Mouse (Mus musculus) neural tube, embryonic 13.5 days (tissue): ENCODE data around the gene Abcb1b. TPM values are rescaled to one million over a fixed set of nuclear protein-coding genes. Genes with fewer than 3 reads are reported as not detected.

ENCODE experiments used
- ATAC-seq: fragments of 200-750 bp; cut with Nextera tagmentation; 2 replicates; pipeline ENCODE4 v1.8.0; 2017; ENCODE audit warnings: low read depth, mild to moderate bottlenecking, moderate TSS enrichment, moderate library complexity
- H3K27ac ChIP-seq: fragments of 300-500 bp; sonication (generic); replicated peaks from 2 replicates; pipeline ENCODE4 v1.5.1; 2015; ENCODE audit warnings: moderate library complexity, mild to moderate bottlenecking, inconsistent platforms
- H3K27me3 ChIP-seq: fragments of 300-500 bp; sonication (generic); 2 replicates; pipeline ENCODE4 v1.6.1; 2015; ENCODE audit warnings: mild to moderate bottlenecking, inconsistent platforms
- H3K36me3 ChIP-seq: fragments of 300-500 bp; sonication (generic); 2 replicates; pipeline ENCODE4 v1.6.1; 2015; ENCODE audit warnings: mild to moderate bottlenecking, inconsistent platforms
- H3K4me1 ChIP-seq: fragments of 300-500 bp; sonication (generic); replicated peaks from 2 replicates; pipeline ENCODE4 v1.6.1; 2015; ENCODE audit warnings: inconsistent platforms
- H3K4me2 ChIP-seq: fragments of 300-500 bp; sonication (generic); 2 replicates; pipeline ENCODE4 v1.6.1; 2015; ENCODE audit warnings: inconsistent platforms, mild to moderate bottlenecking, moderate library complexity
- H3K4me3 ChIP-seq: fragments of 300-500 bp; sonication (generic); 2 replicates; pipeline ENCODE4 v1.5.1; 2015; ENCODE audit warnings: mild to moderate bottlenecking, inconsistent platforms
- H3K9ac ChIP-seq: fragments of 300-500 bp; sonication (generic); 2 replicates; pipeline ENCODE4 v1.6.1; 2015; ENCODE audit warnings: moderate library complexity, mild to moderate bottlenecking, inconsistent platforms
- H3K9me3 ChIP-seq: fragments of 300-500 bp; sonication (generic); 2 replicates; pipeline ENCODE4 v1.6.1; 2016; ENCODE audit warnings: inconsistent platforms
- WGBS: fragments of 180-500 bp; shearing (Covaris S2); methylation state at CpG from one replicate; pipeline ENCODE4 v1.1.7; 2015; 5-methylcytosine and 5-hydroxymethylcytosine counted together
- polyA plus RNA-seq: library from polyadenylated mRNA; unstranded; fragments of >200 nt; fragmentation: Nextera tagmentation; extraction: Ambion mirVana; gene quantifications from 2 replicates; pipeline ENCODE4 v1.2.1, GENCODE M21; 2015

The Abcb1b gene
- polyA plus RNA-seq, 1 experiment from 2014 or later: 0.21 TPM

DNA sequence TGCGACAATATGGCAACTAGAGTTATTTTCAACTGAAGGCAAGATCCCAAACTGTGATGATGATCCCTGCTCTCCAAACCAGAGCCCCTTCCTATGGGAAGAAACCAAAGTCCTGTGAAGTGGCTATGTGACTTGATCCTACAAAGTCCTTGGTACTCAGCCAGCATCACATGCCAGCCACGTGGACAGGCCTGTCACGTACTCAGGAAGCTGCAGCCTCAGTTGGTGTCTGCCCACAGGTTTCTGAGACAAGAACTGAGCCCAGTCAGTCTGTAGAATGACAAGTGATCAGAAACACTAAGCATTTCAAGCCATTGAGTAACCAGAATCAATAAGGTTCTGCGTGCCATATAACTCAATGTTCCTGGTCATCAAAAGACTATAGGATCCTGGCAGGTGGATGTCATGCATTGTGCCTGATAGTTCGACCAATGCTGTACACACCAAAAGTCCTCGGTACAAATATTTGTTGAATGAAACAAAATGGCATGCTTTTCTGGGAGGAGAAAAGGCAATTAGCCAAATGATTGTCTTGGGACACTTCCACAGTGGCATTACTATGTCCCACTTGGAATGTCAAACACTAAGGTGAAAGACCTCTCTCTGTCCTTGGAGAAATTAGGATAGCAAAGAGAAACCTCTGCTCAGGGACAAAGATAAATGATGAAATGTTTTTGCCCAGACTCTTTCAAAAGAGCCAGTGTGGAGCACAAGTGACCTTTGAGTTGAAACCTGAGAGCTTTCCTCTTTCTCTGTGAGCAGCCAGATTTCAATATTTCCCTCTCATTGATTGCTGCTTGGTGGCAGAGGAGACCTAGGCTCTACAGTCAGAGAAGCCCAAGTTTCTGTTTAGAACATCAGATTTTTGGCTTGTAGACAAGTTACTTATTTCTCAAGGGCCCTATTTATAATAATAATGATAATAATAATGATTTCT is 75.3 kb downstream of the Abcb1b start:
- 89% methylated on average over 6 of the region's 6 CpGs for WGBS
- Histone ChIP-seq H3K4me3 (no peak overlapping the region), H3K36me3 (no peaks in the 10 kb centered on the region), H3K4me1 (no peaks in the 10 kb centered on the region), H3K4me2 (no peak overlapping the region), H3K27ac (no peak overlapping the region), H3K9me3 (no peaks in the 10 kb centered on the region), H3K27me3 (no peaks in the 10 kb centered on the region), H3K9ac (no peak overlapping the region)
- no peak for ATAC-seq

DNA sequence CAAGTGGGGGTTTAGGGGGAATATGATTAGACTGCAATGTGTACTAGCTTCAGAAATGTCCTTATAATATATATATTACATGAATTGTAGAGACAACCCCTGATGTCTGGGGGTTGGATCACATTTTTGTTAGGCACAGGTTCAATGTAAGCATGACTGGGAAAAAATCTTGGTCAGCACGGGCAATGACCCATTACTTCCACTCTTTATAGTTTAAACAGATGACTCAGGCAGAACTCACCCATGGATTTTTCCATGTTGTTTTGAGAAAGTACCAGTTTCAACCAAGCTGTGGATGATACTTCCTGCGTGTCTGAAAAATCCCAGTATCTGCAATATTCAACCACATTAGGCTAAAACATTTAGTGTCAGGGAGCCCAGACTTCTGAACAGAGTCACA is 79.1 kb downstream of the Abcb1b start:
- Histone ChIP-seq H3K9ac (no peak overlapping the region), H3K9me3 (no peaks in the 10 kb centered on the region), H3K4me1 (no peaks in the 10 kb centered on the region), H3K36me3 (no peaks in the 10 kb centered on the region), H3K27ac (no peak overlapping the region), H3K4me2 (no peak overlapping the region), H3K4me3 (no peak overlapping the region), H3K27me3 (no peaks in the 10 kb centered on the region)
- no peak for ATAC-seq
- WGBS: 84% methylated on average over 2 of the region's 2 CpGs

DNA sequence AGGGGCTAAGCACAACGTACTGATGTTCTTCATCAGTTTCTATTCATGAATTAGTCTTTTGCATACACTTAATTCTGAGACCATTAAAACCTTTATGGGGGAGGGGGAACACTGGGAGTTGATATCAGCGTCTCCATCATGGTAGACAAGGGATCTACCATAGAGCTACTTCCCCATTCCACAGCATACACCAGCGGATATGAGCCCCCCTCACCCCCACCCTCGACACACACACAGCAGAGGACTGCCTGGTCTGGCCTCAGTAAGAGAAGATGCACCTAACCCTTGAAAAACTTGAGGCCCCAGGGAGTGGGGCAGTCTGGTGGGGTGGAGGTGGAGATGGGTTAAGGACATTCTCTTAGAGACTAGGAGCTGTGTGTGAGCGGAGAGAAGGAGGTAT is 79.9 kb downstream of the Abcb1b start:
- no peak for ATAC-seq
- no peaks in the 10 kb centered on the region for H3K27me3 ChIP-seq
- no peak overlapping the region for H3K4me3 ChIP-seq
- H3K4me2 ChIP-seq: no peak overlapping the region
- 83% methylated on average over 5 of the region's 5 CpGs for WGBS
- no peaks in the 10 kb centered on the region for H3K4me1 ChIP-seq
- H3K9me3 ChIP-seq: no peaks in the 10 kb centered on the region
- no peaks in the 10 kb centered on the region for H3K36me3 ChIP-seq
- no peak overlapping the region for H3K27ac ChIP-seq
- H3K9ac ChIP-seq: no peak overlapping the region

DNA sequence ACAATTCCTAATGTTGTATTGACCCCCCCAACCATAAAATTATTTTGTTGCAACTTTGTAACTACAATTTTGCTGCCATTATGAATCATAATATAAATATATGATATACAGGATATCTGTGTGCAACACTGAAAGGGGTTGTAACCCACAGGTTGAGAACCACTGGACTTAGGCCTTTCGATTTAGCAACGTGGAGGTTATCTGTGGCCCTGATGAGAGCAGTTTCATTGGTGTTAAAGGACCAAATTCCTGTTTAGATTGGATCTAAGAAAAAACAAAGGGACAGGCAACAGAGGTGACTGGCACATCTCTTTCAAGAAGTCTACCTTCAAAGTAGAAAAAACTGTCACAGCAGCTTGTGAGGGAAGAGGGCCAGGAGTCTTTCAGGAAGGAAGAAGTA is 87.9 kb downstream of the Abcb1b start:
- no peak overlapping the region for H3K27ac ChIP-seq
- H3K9ac ChIP-seq: no peak overlapping the region
- ATAC-seq: no peak
- no peaks in the 10 kb centered on the region for H3K4me1 ChIP-seq
- no peak overlapping the region for H3K4me2 ChIP-seq
- WGBS: 80% methylated on average over 2 of the region's 2 CpGs
- no peak overlapping the region for H3K4me3 ChIP-seq
- H3K9me3 ChIP-seq: no peaks in the 10 kb centered on the region
- H3K27me3 ChIP-seq: no peaks in the 10 kb centered on the region
- H3K36me3 ChIP-seq: no peaks in the 10 kb centered on the region

DNA sequence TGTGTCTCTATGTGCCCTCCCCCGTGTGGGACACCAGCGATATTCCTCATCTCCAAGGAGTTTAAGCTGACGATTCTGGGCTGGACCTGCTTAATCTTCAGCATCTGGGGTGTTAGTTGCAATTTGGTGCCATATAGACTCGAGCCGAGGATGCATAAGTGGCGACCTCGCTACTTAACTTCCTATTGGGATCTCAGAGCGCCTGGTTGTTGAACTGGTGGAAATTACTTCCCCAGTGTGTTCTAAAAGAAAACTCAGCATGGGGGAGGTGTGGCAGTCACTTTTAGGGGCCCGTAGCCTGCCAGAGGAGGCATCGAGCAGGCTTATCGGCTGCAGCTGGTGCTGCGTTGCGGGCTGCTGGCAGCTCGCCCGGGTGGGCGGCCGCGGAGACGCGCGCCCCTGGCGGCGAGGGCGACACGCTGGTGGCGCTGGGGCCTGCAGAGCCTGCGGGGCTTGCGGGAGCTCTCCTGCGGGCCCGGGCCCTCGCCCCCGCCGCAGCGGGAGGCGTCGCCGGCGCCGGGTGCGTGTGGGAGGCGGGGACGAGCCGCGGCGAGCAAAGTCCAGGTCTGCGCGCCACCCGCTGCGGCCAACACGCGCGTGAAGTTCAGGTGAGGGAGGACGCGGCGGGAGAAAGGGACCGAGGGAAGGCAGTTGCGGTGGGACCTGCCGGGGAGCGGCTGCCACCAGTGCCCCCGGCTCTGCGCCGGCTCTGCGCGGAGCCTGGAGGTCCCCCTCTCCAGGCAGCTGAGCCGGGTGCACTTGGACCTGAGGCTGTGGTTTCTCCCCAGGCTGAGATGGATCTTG is 95.6 kb downstream of the Abcb1b start, which contains the start of gene Abcb4:
TSS of gene Abcb4 (plus strand) at position 418 of the 804 bp plus-strand sequence.
- H3K4me2 ChIP-seq: peak within 1 kb of the TSS; percentile 77
- under 1% methylated on average over 64 of the region's 65 CpGs for WGBS
- H3K36me3 ChIP-seq: no peaks in the 10 kb centered on the region
- no peak within 1 kb of the TSS for H3K27ac ChIP-seq
- peak within 1 kb of the TSS; percentile 68 for H3K9ac ChIP-seq
- H3K27me3 ChIP-seq: peaks cover 22% of the 10 kb centered on the region
- peak within 1 kb of the TSS; percentile 62 for H3K4me3 ChIP-seq
- no peaks in the 10 kb centered on the region for H3K9me3 ChIP-seq
- peak; percentile 95 for ATAC-seq
- H3K4me1 ChIP-seq: peaks cover 19% of the 10 kb centered on the region

DNA sequence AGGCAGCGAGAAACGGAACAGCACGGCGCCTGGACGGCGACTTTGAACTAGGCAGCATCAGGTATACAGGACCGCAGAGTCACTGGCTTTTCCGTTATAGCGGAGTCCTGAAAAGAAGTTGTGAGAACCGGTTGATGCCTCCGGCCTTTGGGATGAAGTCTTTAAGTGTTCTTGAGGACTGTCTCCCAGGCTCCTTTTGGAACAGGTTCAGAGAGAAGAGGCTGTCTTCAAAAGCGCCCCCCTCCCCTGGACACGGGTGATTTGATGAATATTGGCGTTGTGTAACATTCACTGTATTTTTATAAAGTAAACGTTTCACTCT is 96.1 kb downstream of the Abcb1b start:
- Histone ChIP-seq H3K9me3 (no peaks in the 10 kb centered on the region), H3K4me2 (peak overlapping the region; percentile 77), H3K4me3 (peak overlapping the region; percentile 62), H3K27me3 (peaks cover 22% of the 10 kb centered on the region), H3K4me1 (peaks cover 19% of the 10 kb centered on the region), H3K9ac (peak overlapping the region; percentile 68), H3K27ac (no peak overlapping the region), H3K36me3 (no peaks in the 10 kb centered on the region)
- no peak for ATAC-seq
- WGBS: 6% methylated on average over 15 of the region's 15 CpGs

DNA sequence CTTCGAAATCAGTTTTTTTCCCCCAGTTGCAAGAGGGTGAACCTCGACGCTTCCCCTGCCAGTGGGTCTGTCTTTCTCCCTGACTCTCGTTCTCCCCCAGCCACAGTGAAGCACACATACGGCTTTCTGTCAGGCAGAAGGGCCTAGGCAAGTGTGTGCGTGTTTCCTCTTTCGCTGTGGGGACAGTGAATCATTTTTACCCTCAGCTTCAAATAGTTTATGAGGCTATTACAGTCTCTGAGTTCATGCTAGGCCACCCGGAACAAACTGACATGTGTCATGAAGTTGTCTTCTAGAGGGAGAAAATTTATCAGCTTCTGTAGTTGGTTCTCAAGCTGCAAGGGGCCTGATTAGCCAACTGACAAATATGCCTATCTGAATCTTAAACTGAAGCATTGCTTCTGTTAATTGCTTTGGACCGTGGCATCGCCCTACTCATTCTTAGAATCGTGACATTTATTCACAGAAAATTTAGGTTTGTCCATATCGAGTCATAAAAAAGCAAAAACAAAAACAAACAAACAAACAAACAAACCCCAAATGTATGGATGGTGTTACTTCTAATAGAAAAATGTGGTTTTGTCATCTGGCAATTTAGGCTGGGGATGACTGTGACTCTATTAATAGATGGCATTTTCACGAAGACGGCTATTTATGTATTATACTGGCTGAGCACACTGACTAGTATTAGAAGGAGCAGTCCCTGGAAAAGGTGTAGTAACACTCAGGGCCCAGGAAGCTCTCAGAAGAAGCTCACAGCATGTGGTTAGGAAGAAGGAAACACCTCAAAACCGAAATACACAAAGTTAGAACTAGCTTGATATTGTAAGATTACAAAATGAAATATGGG is 96.9 kb downstream of the Abcb1b start:
- Histone ChIP-seq H3K27ac (no peak overlapping the region), H3K36me3 (no peaks in the 10 kb centered on the region), H3K9me3 (no peaks in the 10 kb centered on the region), H3K27me3 (peaks cover 22% of the 10 kb centered on the region), H3K4me1 (peaks cover 19% of the 10 kb centered on the region), H3K9ac (no peak overlapping the region), H3K4me2 (no peak overlapping the region), H3K4me3 (no peak overlapping the region)
- WGBS: 68% methylated on average over 15 of the region's 15 CpGs
- ATAC-seq: no peak

DNA sequence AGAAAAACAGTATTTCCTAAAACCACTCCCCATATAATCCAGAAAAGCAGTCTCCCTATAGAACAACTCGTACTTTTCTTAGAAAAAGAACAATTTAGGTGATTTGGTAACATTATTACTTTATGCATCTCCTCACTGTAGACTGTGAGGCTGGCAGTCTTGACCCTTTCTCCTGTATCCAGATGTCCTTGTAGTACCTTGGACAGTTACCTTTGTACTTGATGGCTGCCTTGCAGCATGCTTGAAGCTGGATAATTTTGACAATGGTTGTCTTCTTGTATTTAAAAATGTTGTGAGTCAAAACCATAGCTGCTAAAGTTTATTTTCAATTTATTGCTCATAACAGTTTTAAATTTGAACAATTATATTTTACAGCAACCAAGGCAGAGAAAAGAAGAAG is 98.3 kb downstream of the Abcb1b start:
- H3K4me3 ChIP-seq: no peak overlapping the region
- no peak overlapping the region for H3K27ac ChIP-seq
- no peaks in the 10 kb centered on the region for H3K9me3 ChIP-seq
- peaks cover 19% of the 10 kb centered on the region for H3K4me1 ChIP-seq
- peaks cover 22% of the 10 kb centered on the region for H3K27me3 ChIP-seq
- ATAC-seq: no peak
- H3K4me2 ChIP-seq: no peak overlapping the region
- WGBS: 88% methylated on average over 1 of the region's 1 CpGs
- no peaks in the 10 kb centered on the region for H3K36me3 ChIP-seq
- no peak overlapping the region for H3K9ac ChIP-seq

DNA sequence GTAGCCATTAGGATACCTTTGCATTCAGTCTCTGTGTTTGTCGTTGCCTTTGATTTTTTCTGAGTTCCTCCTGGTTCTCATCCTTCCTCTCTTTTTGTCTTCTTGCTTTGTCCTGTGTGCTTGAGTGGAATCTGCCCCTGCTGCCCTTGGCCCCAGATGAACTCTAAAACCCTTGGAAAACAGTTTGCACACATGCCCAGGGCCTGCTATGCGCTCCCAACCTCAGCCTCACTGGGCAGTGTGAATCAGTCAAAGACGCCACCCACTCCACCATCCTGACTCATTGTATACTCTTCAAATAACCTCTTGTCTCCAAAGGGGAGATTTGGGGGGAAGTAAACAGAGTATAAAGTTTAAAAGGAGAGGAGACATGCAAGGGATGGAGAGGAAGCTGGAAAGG is 100.3 kb downstream of the Abcb1b start:
- no peak overlapping the region for H3K4me2 ChIP-seq
- ATAC-seq: no peak
- H3K9ac ChIP-seq: no peak overlapping the region
- H3K27me3 ChIP-seq: peaks cover 7% of the 10 kb centered on the region; the same call in 1 of the 2 replicates
- H3K27ac ChIP-seq: no peak overlapping the region
- WGBS: 71% methylated on average over 3 of the region's 3 CpGs
- H3K4me3 ChIP-seq: no peak overlapping the region
- no peaks in the 10 kb centered on the region for H3K9me3 ChIP-seq
- H3K36me3 ChIP-seq: no peaks in the 10 kb centered on the region
- H3K4me1 ChIP-seq: peaks cover 11% of the 10 kb centered on the region

DNA sequence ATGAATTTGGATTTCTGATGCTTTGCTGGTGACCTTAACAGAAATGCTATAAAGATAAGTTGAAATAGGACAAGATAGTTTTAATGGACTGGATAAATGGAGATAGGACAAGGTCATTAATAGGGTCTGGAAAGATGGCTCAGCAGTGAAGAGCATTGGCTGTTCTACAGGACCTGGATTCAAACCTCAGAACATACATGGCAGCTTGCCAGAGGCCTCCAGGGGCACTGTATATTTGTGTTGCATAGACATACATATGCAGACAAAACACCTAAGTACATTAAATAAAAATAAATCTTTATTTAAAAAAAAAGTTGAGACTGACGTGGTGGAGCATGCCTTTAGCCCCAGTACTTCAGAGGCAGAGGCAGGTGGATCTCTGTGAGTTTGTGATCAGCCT is 103.1 kb downstream of the Abcb1b start:
- 81% methylated on average over 1 of the region's 1 CpGs for WGBS

DNA sequence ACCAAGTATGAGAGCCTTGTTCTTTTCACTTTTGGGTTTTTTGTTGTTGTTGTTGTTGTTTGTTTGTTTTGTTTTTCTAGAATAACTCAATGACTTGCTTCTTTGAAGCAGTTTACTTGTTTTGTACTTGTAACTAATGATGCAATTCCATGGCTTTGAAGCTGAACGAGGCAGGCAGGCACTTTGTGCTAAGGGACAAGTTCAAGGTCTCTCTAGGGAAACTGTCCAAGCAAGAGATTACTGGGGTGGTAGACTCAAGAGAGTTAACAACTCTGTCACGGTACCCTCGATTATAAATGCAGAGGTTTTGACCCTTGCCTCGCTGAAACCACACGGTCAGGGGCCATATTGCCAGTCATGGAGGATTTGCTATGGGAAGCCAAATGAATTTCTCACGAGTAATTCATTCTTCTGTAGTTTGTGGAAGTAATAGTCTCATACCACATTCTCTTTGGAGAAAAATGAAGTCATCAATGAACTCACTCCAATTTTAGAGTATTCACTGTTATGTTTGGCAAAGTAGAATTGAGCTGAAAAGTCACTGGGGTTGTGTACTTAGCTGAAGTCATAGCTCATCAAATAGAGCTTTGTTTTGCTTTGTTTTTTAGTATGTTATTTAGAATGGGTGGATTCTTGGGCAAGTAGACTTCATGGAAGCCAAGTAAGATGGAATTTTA is 104.3 kb downstream of the Abcb1b start:
- ATAC-seq: no peak
- no peaks in the 10 kb centered on the region for H3K9me3 ChIP-seq
- no peak overlapping the region for H3K4me3 ChIP-seq
- WGBS: 62% methylated on average over 6 of the region's 6 CpGs
- peaks cover 5% of the 10 kb centered on the region for H3K4me1 ChIP-seq
- no peak overlapping the region for H3K4me2 ChIP-seq
- no peak overlapping the region for H3K9ac ChIP-seq
- no peak overlapping the region for H3K27ac ChIP-seq
- H3K36me3 ChIP-seq: no peaks in the 10 kb centered on the region
- H3K27me3 ChIP-seq: no peaks in the 10 kb centered on the region

More for the DNA sequence above, 103.1 kb downstream of the Abcb1b start:
- H3K4me2 ChIP-seq: no peak overlapping the region
- no peak overlapping the region for H3K9ac ChIP-seq
- peaks cover 5% of the 10 kb centered on the region for H3K4me1 ChIP-seq
- no peak for ATAC-seq
- H3K27me3 ChIP-seq: no peaks in the 10 kb centered on the region
- no peaks in the 10 kb centered on the region for H3K9me3 ChIP-seq
- no peak overlapping the region for H3K27ac ChIP-seq
- no peak overlapping the region for H3K4me3 ChIP-seq
- no peaks in the 10 kb centered on the region for H3K36me3 ChIP-seq
